Mouse (Mus musculus): ENCODE results near the gene Rab33b. TPM values are rescaled to one million over a fixed set of nuclear protein-coding genes. Genes with fewer than 3 reads are reported as not detected.

Gene Rab33b
- total RNA-seq, 2 experiments from 2014 or later = 7.8 to 8.9 TPM

Other genes starting within 250 kb of the Rab33b start
- gene Elf2, start 143.3 kb upstream of the Rab33b start, total RNA-seq (2014; fragmentation: Nextera tagmentation) = 56.9 and 64.6 TPM in 2 replicates
- 103 and 116 TPM in 2 replicates for gene Elf2, start 143.3 kb upstream of the Rab33b start, total RNA-seq (2017)
- gene Mgarp, start 87.2 kb upstream of the Rab33b start, total RNA-seq (2014; fragmentation: Nextera tagmentation) = not detected in 2 replicates
- gene Mgarp, start 87.2 kb upstream of the Rab33b start, total RNA-seq (2017) = not detected in 2 replicates
- 243 and 263 TPM in 2 replicates for gene Ndufc1, start 74.9 kb upstream of the Rab33b start, total RNA-seq (2014; fragmentation: Nextera tagmentation)
- gene Ndufc1, start 74.9 kb upstream of the Rab33b start, total RNA-seq (2017) = 76.8 and 110 TPM in 2 replicates
- gene Naa15, start 68.8 kb upstream of the Rab33b start, total RNA-seq (2014; fragmentation: Nextera tagmentation) = 74.4 and 89.1 TPM in 2 replicates
- gene Naa15, start 68.8 kb upstream of the Rab33b start, total RNA-seq (2017) = 114 and 126 TPM in 2 replicates
- 37.3 and 41.6 TPM in 2 replicates for gene Setd7, start 77.0 kb downstream of the Rab33b start, total RNA-seq (2014; fragmentation: Nextera tagmentation)
- gene Setd7, start 77.0 kb downstream of the Rab33b start, total RNA-seq (2017) = 26.5 and 29.9 TPM in 2 replicates
- gene Mgst2, start 176.4 kb downstream of the Rab33b start, total RNA-seq (2014; fragmentation: Nextera tagmentation) = 119 and 127 TPM in 2 replicates
- gene Mgst2, start 176.4 kb downstream of the Rab33b start, total RNA-seq (2017) = 38.6 and 72.3 TPM in 2 replicates

All from granulocyte monocyte progenitor cell, adult 5-6 weeks (primary cell).